Mouse (Mus musculus): ENCODE results near the gene Rab6b. TPM values are rescaled to one million over a fixed set of nuclear protein-coding genes. Genes with fewer than 3 reads are reported as not detected.

The Rab6b gene
- total RNA-seq, 2 experiments from 2014 or later = 0.66 to 0.81 TPM

- no peak for DNase-seq
- intact Hi-C loops (cut with DNase I) = no loop called here
Observed at GRCm38 (mm10) chr9:103232232-103233005, 120.8 kb downstream of the Rab6b start.

- intact Hi-C loops (cut with DNase I) = no loop called here
- no peak for DNase-seq
Observed at GRCm38 (mm10) chr9:103233006-103233395, 121.4 kb downstream of the Rab6b start.

GRCm38 (mm10) chr9:103234059-103234458 lies 122.5 kb downstream of the Rab6b start:
- DNase-seq = no peak
- intact Hi-C loops (cut with DNase I) = no loop called here

GRCm38 (mm10) chr9:103234565-103235165 lies 123.1 kb downstream of the Rab6b start:
- DNase-seq = no peak
- intact Hi-C loops (cut with DNase I) = no loop called here

Other genes with a start within 250 kb of the Rab6b start
- under 1 TPM; 0.54 to 0.64 TPM for gene Slco2a1, start 123.1 kb upstream of the Rab6b start, total RNA-seq (2021)
- gene Srprb, start 90.3 kb downstream of the Rab6b start, total RNA-seq (2021) = 10 to 100 TPM; 16.3 to 18.0 TPM
- gene Gm20425, start 118.5 kb downstream of the Rab6b start, total RNA-seq (2021) = under 1 TPM; 0.42 to 0.74 TPM
- 10 to 100 TPM in 1 of 2 experiments, 1 to 10 TPM in 1; 7.9 to 10.8 TPM for gene Trf, start 118.7 kb downstream of the Rab6b start, total RNA-seq (2021)
- not detected for gene 1300017J02Rik, start 193.3 kb downstream of the Rab6b start, total RNA-seq (2021)
- 1 to 10 TPM; 6.1 to 7.7 TPM for gene Topbp1, start 193.4 kb downstream of the Rab6b start, total RNA-seq (2021)